Mouse (Mus musculus) bone marrow, adult 2 months (tissue): ENCODE measurements at regions not wholly inside any gene's neighbourhood (a gene's known extent, or its start where the extent isn't known, plus 50 kb on each side); places are given as distances from the start of the nearest gene placed in this dataset.
A peak's percentile ranks its signal among the peaks of the same experiment; 100 is the strongest.

Source experiments
- H3K27ac ChIP-seq: fragments of 200-500 bp; 2 replicates; pipeline ENCODE4 v1.5.1; 2012; ENCODE audit warnings: low read depth, mild to moderate bottlenecking, control low read depth, inconsistent platforms, low read length; ENCODE audit not compliant: control insufficient read depth, poor library complexity, insufficient read depth
- H3K4me1 ChIP-seq: fragments of 200-500 bp; 2 replicates; pipeline ENCODE4 v1.6.1; 2011; ENCODE audit warnings: low read length; ENCODE audit not compliant: control insufficient read depth, insufficient read depth
- H3K4me3 ChIP-seq: fragments of 200-500 bp; replicated peaks from 2 replicates; pipeline ENCODE3; 2011; ENCODE audit warnings: mild to moderate bottlenecking, low read depth, low read length, control low read depth; ENCODE audit not compliant: control insufficient read depth
- CTCF ChIP-seq: fragments of 200-500 bp; IDR thresholded peaks from 2 replicates; pipeline ENCODE4 v1.5.1; 2011; ENCODE audit warnings: low read length, control low read depth; ENCODE audit not compliant: control insufficient read depth, insufficient read depth
- POLR2A ChIP-seq: fragments of 200-500 bp; IDR thresholded peaks from 2 replicates; pipeline ENCODE4 v1.6.1; 2011; ENCODE audit warnings: low read depth, mild to moderate bottlenecking, control low read depth, low read length, borderline replicate concordance; ENCODE audit not compliant: control insufficient read depth
- WGBS: fragments of 180-500 bp; shearing (Covaris S2); methylation state at CpG from one replicate; pipeline ENCODE4 v1.1.7; 2018; 5-methylcytosine and 5-hydroxymethylcytosine counted together

GRCm38 (mm10) chr14:62118542-62118953 lies 173.8 kb upstream of the Rnaseh2b start:
- 4% methylated on average over 2 of the region's 2 CpGs for WGBS
- Histone ChIP-seq H3K27ac (no peak overlapping the region), H3K4me1 (no peaks in the 10 kb centered on the region; the same call in none of the 2 replicates), H3K4me3 (no peak overlapping the region)
- no peak for TF ChIP-seq POLR2A
- TF ChIP-seq CTCF = no peak

GRCm38 (mm10) chr14:62128918-62129317 lies 163.5 kb upstream of the Rnaseh2b start:
- no peak overlapping the region for H3K27ac ChIP-seq
- no peaks in the 10 kb centered on the region for H3K4me1 ChIP-seq
- no peak for TF ChIP-seq CTCF
- no peak for TF ChIP-seq POLR2A
- 86% methylated on average over 6 of the region's 6 CpGs for WGBS
- no peak overlapping the region for H3K4me3 ChIP-seq

- Histone ChIP-seq H3K4me1 (no peaks in the 10 kb centered on the region), H3K27ac (no peak overlapping the region), H3K4me3 (no peak overlapping the region)
- WGBS = 73% methylated on average over 8 of the region's 8 CpGs
- TF ChIP-seq POLR2A (no peak), CTCF (no peak)
These were observed 160.0 kb upstream of the Rnaseh2b start for GRCm38 (mm10) chr14:62132353-62132816.

- Histone ChIP-seq H3K4me1 (no peaks in the 10 kb centered on the region), H3K4me3 (no peak overlapping the region), H3K27ac (no peak overlapping the region)
- TF ChIP-seq CTCF = no peak
- 73% methylated on average over 5 of the region's 5 CpGs for WGBS
These were observed 154.4 kb upstream of the Rnaseh2b start for GRCm38 (mm10) chr14:62137981-62138380.

GRCm38 (mm10) chr14:62144385-62145030 lies 147.9 kb upstream of the Rnaseh2b start:
- Histone ChIP-seq H3K4me3 (no peak overlapping the region), H3K27ac (no peak overlapping the region), H3K4me1 (no peaks in the 10 kb centered on the region)
- WGBS = 51% methylated on average over 17 of the region's 17 CpGs
- no peak for TF ChIP-seq CTCF
- no peak for TF ChIP-seq POLR2A

GRCm38 (mm10) chr14:62157038-62157716 lies 135.2 kb upstream of the Rnaseh2b start:
- H3K4me1 ChIP-seq = no peaks in the 10 kb centered on the region; the same call in 1 of the 2 replicates
- 63% methylated on average over 7 of the region's 7 CpGs for WGBS
- H3K27ac ChIP-seq = no peak overlapping the region
- no peak overlapping the region for H3K4me3 ChIP-seq
- no peak for TF ChIP-seq CTCF
- TF ChIP-seq POLR2A = no peak

DNA sequence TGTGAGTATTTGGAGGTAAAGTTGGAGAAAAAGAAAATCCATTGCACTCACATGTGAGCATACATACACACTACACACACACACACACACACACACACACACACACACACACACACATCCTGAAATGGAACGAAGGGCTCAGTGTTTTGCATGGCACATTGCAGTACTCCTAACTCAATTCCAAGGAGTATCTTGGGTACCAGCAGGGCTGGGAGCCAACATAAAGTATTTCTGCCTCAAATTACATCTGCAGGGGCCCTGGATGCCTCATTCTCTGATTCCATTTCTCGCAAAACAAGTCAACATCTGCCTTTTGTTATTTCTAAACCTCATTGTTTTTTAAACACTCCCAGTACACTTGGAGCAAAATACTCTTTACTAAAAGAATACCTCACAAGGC lies 132.7 kb upstream of the Rnaseh2b start:
- 71% methylated on average over 2 of the region's 2 CpGs for WGBS
- no peak for TF ChIP-seq POLR2A
- no peak for TF ChIP-seq CTCF
- Histone ChIP-seq H3K27ac (no peak overlapping the region), H3K4me1 (no peaks in the 10 kb centered on the region; the same call in 1 of the 2 replicates), H3K4me3 (no peak overlapping the region)

DNA sequence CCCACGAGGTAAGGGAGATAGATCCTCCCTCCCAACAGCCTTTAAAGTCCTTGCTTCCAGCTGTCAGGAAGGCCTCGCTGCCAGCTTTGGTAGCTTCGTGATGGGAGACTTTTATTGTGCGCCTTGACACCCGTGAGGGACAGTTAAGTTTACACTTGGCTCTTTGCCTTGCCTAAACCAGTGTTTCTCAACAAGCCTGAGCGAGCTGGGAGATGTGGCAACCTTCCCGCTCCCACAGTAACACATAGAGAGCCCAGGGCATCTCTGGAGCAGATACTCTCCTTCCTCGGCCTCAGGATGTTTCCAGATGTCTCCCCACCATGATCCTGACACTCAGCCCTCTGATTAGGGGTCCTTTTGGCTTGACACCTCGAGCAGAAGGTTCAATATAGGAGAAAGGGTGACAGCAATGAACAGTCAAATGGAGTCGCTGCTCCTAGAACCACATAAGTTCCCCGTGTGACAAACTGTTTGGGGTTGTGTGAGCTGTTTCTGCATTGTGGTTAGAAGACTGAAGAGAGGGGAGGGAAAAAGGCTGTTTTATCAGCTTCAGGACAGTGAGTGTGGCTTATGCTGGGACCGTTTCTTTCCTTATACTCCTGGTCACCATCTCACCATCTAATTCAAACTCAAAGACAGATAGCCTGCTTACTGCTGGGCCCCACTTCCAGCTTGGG lies 129.1 kb upstream of the Rnaseh2b start:
- 32% methylated on average over 12 of the region's 12 CpGs for WGBS
- TF ChIP-seq CTCF (no peak), POLR2A (no peak)
- H3K27ac ChIP-seq = peak overlapping the region; percentile 27
- H3K4me1 ChIP-seq = no peaks in the 10 kb centered on the region; the same call in 1 of the 2 replicates
- no peak overlapping the region for H3K4me3 ChIP-seq
